Mouse (Mus musculus) megakaryocyte, embryonic 14.5 days (primary cell): ENCODE results near the gene Spem2. TPM values are rescaled to one million over a fixed set of nuclear protein-coding genes. Genes with fewer than 3 reads are reported as not detected.
A peak's percentile ranks its signal among the peaks of the same experiment; 100 is the strongest.

Experiments used
- H3K27me3 ChIP-seq: replicated peaks from 2 replicates; pipeline ENCODE3; 2012; ENCODE audit warnings: inconsistent platforms
- H3K36me3 ChIP-seq: replicated peaks from 2 replicates; pipeline ENCODE3; 2012; ENCODE audit warnings: low read length, inconsistent platforms, mixed read lengths
- H3K4me1 ChIP-seq: 2 replicates; pipeline ENCODE4 v1.6.1; 2012; ENCODE audit warnings: inconsistent platforms
- H3K4me3 ChIP-seq: replicated peaks from 2 replicates; pipeline ENCODE3; 2012; ENCODE audit warnings: moderate library complexity, mild to moderate bottlenecking, inconsistent platforms
- H3K9me3 ChIP-seq: 2 replicates; pipeline ENCODE4 v1.6.1; 2012; ENCODE audit warnings: inconsistent platforms
- FLI1 ChIP-seq: IDR thresholded peaks from 2 replicates; pipeline ENCODE4 v1.6.1; 2012; ENCODE audit warnings: low read length, inconsistent platforms, mixed read lengths
- GATA1 ChIP-seq: IDR thresholded peaks from 3 replicates; pipeline ENCODE4 v1.6.1; 2012; ENCODE audit warnings: mixed read lengths, low read length, inconsistent platforms, borderline replicate concordance
- polyA plus RNA-seq: library from polyadenylated mRNA; stranded (reverse); fragments of >175 nt; gene quantifications from 2 replicates; pipeline ENCODE4 v1.2.3, GENCODE M21; 2012; ENCODE audit warnings: low replicate concordance; ENCODE audit not compliant: insufficient read depth

Gene Spem2
- polyA plus RNA-seq, 1 experiment: not detected

DNA sequence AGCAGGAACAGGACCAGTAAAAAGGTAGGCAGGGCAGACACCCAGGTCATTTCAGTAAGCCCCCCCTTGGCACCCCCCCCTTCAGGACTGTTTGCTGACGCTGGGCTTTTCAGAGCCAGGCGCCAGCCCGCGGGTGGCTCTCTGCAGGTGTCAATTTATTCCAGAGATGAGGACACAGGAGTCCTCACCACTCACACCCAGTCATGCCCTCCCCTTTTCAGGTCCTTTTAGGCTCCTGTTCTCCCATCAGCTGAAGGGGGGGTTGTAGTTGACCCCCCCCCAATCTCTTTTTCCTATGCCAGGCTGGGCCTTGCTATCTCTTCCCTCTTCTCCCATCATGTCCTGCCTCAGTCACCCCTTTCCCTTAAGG is 17.7 kb upstream of the Spem2 start:
- no peak overlapping the region for H3K4me3 ChIP-seq
- H3K4me1 ChIP-seq: peaks cover 48% of the 10 kb centered on the region
- H3K36me3 ChIP-seq: peaks cover 11% of the 10 kb centered on the region
- H3K27me3 ChIP-seq: peaks cover 58% of the 10 kb centered on the region
- no peaks in the 10 kb centered on the region for H3K9me3 ChIP-seq
- no peak for TF ChIP-seq GATA1
- no peak for TF ChIP-seq FLI1

GRCm38 (mm10) chr11:69835326-69835965 is 17.2 kb upstream of the Spem2 start:
- Histone ChIP-seq H3K36me3 (peaks cover 10% of the 10 kb centered on the region), H3K4me3 (no peak overlapping the region), H3K4me1 (peaks cover 48% of the 10 kb centered on the region), H3K27me3 (peaks cover 60% of the 10 kb centered on the region), H3K9me3 (no peaks in the 10 kb centered on the region)
- TF ChIP-seq FLI1 (no peak), GATA1 (no peak)

DNA sequence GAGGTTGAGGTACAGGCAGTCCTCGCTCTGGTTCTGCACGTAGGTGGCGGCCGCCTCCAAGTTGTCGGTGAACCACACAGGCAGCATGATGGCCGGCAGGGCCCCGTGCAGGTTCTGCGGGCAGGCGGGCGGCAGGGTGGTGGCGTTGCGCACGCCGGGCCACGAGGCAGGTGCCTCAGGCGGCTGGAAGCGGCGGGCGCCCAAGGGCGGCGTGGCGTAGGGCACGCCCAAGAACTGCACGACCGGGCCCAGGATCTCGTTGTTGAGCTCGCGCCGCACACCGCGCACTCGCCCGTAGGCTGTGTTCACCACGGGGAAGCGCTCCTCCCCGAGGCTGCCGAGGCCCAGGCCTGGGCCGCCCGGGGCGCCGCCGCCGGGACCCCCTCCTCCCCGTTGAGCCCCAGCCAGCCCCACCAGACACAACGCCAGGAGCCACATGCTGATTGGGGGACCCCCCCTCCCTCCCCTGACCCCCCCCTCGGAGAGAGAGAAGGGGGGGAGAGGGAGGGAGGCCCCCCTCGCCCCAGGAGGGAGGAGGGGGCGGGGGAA is 15.8 kb upstream of the Spem2 start:
- Histone ChIP-seq H3K36me3 (peaks cover 3% of the 10 kb centered on the region), H3K9me3 (no peaks in the 10 kb centered on the region), H3K4me1 (peaks cover 40% of the 10 kb centered on the region), H3K27me3 (peaks cover 63% of the 10 kb centered on the region), H3K4me3 (peak overlapping the region; percentile 81)
- TF ChIP-seq FLI1: no peak
- no peak for TF ChIP-seq GATA1

GRCm38 (mm10) chr11:69833554-69833953 is 15.3 kb upstream of the Spem2 start:
- peaks cover 3% of the 10 kb centered on the region for H3K36me3 ChIP-seq
- peak overlapping the region; percentile 81 for H3K4me3 ChIP-seq
- TF ChIP-seq FLI1 (no peak), GATA1 (no peak)
- no peaks in the 10 kb centered on the region for H3K9me3 ChIP-seq
- peaks cover 67% of the 10 kb centered on the region for H3K27me3 ChIP-seq
- peaks cover 35% of the 10 kb centered on the region for H3K4me1 ChIP-seq

DNA sequence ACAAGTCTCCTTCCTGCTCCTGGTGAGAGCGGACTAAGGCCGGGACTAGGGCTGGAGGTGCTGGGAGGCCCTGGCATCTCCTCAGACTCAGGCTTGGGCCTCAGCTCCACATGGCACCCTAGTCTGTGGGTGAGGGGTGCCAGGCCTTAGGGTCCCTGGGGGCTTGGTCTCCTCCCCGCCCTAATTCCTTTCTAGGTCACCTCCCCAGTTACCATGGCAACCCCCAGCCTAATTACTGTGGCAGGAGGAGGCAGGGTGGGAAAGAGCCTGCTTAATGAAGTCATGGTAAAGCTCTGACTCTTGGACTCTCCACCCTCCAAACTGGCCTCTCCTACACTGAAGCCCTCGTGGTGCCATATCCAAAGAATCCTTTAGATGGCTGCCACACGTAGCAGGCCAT is 10.6 kb upstream of the Spem2 start:
- H3K4me3 ChIP-seq: no peak overlapping the region
- TF ChIP-seq GATA1: no peak
- H3K9me3 ChIP-seq: peaks cover 12% of the 10 kb centered on the region
- H3K4me1 ChIP-seq: peaks cover 8% of the 10 kb centered on the region
- H3K36me3 ChIP-seq: peaks cover 32% of the 10 kb centered on the region
- H3K27me3 ChIP-seq: peaks cover 65% of the 10 kb centered on the region

- H3K36me3 ChIP-seq: peaks cover 29% of the 10 kb centered on the region
- H3K27me3 ChIP-seq: peaks cover 55% of the 10 kb centered on the region
- H3K4me1 ChIP-seq: peaks cover 8% of the 10 kb centered on the region; the same call in 1 of the 2 replicates
- peaks cover 15% of the 10 kb centered on the region for H3K9me3 ChIP-seq
- no peak overlapping the region for H3K4me3 ChIP-seq
- TF ChIP-seq FLI1: no peak
- no peak for TF ChIP-seq GATA1
Observed at GRCm38 (mm10) chr11:69823456-69823855, 5.2 kb upstream of the Spem2 start.

DNA sequence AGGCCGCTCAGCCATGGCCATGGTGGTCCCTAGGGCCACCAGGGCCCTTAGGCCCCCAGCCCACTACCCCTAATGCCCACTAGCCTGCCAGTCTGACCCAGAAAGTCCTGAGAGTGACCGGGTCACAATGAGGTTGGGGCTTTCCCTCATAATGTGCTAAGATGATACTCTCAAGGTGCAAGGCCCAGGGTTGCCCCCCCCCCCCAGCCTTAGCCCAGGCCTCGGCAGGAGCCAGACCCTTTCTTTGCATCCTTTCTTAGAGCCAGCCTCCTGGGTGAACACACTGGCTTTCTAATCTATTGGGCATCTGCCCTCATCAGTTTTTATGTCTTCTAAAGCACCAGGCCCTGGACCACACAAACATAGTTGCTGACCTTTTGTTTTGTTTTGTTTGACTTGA is 3.8 kb upstream of the Spem2 start, which contains the start of gene Spem1:
TSS of gene Spem1 (minus strand) at position 101 of the 400 bp plus-strand sequence.
- H3K36me3 ChIP-seq: peaks cover 17% of the 10 kb centered on the region
- TF ChIP-seq FLI1 (no peak), GATA1 (no peak)
- peaks cover 22% of the 10 kb centered on the region for H3K9me3 ChIP-seq
- peaks cover 58% of the 10 kb centered on the region for H3K27me3 ChIP-seq
- H3K4me3 ChIP-seq: no peak within 1 kb of the TSS
- H3K4me1 ChIP-seq: peaks cover 8% of the 10 kb centered on the region; the same call in 1 of the 2 replicates

- Histone ChIP-seq H3K36me3 (no peaks in the 10 kb centered on the region), H3K4me3 (no peak overlapping the region), H3K9me3 (peaks cover 20% of the 10 kb centered on the region), H3K4me1 (peaks cover 8% of the 10 kb centered on the region; the same call in 1 of the 2 replicates), H3K27me3 (peaks cover 60% of the 10 kb centered on the region)
- TF ChIP-seq GATA1: no peak
- TF ChIP-seq FLI1: no peak
Observed at GRCm38 (mm10) chr11:69818871-69819270, 606 bp upstream of the Spem2 start.

- peaks cover 20% of the 10 kb centered on the region for H3K9me3 ChIP-seq
- H3K27me3 ChIP-seq: peaks cover 64% of the 10 kb centered on the region
- no peaks in the 10 kb centered on the region for H3K36me3 ChIP-seq
- no peak overlapping the region for H3K4me3 ChIP-seq
- peaks cover 8% of the 10 kb centered on the region; the same call in 1 of the 2 replicates for H3K4me1 ChIP-seq
- TF ChIP-seq FLI1: no peak
- TF ChIP-seq GATA1: no peak
Observed at GRCm38 (mm10) chr11:69816520-69816919, 1.7 kb downstream of the Spem2 start.

GRCm38 (mm10) chr11:69815155-69815554 is 3.1 kb downstream of the Spem2 start, which contains the start of gene Gm39566:
TSS of gene Gm39566 (minus strand) at chr11:69815298.
- no peak within 1 kb of the TSS for H3K4me3 ChIP-seq
- peaks cover 69% of the 10 kb centered on the region for H3K27me3 ChIP-seq
- peaks cover 3% of the 10 kb centered on the region; the same call in 1 of the 2 replicates for H3K4me1 ChIP-seq
- no peaks in the 10 kb centered on the region for H3K36me3 ChIP-seq
- peaks cover 26% of the 10 kb centered on the region for H3K9me3 ChIP-seq
- TF ChIP-seq FLI1 (no peak), GATA1 (no peak)
